Mouse (Mus musculus) liver, embryonic 18 days (tissue): ENCODE measurements around the gene Gm5129. TPM values are rescaled to one million over a fixed set of nuclear protein-coding genes. Genes with fewer than 3 reads are reported as not detected.

ENCODE experiments used
- polyA plus RNA-seq: library from polyadenylated mRNA; depleted of rRNA; stranded (reverse); fragments of >200 nt; gene quantifications from 2 replicates; pipeline ENCODE4 v1.2.3, GENCODE M21; 2012; rRNA removed

The Gm5129 gene
- polyA plus RNA-seq = 0.35 TPM in 1 of 2 replicates, not detected in the other

DNA sequence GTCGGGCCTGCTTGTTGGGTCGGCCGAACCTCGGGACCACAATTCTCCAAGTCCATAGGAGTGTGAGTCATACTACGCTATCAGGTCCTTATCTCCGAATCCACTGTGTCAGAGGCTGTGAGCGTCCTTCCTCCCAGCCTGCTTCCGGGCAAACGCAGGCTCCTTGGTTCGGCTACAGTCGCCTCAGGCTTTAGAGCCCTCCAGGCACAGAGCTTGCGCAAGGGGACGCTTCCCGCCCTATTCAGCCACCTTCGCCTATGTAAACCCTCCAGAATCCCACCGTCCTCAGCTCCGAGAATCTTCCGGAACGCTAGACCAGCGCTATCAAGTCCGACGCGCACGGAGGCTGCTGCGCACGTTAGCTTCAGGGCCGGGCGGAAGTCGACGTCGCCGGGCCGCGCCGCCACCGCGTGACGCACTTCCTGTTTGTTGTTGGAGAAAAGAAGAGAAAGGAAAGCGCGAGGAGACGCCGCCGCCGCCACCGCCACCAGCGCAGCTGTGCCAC, at the start of gene Gm5129, which contains the start of gene Dnajb6:
TSS of gene Gm5129 (minus strand) at position 380 of the 505 bp plus-strand sequence.
TSS of gene Dnajb6 (plus strand) at position 132 of the 505 bp plus-strand sequence.

Other genes starting within 250 kb of the Gm5129 start
- gene Ube3c, start 166.7 kb downstream of the Gm5129 start, polyA plus RNA-seq = 6.7 and 6.9 TPM in 2 replicates
- gene Dnajb6, start 248 bp downstream of the Gm5129 start, polyA plus RNA-seq = 49.4 and 50.2 TPM in 2 replicates